Mouse (Mus musculus) liver, embryonic 15.5 days (tissue): ENCODE measurements around the gene Olfr403. TPM values are rescaled to one million over a fixed set of nuclear protein-coding genes. Genes with fewer than 3 reads are reported as not detected.
"Not testable (repeated sequence)": the region's sequence is repeated elsewhere in the genome, so short reads cannot be mapped to it uniquely, and the experiment has no call there.

Experiments used
- ATAC-seq: fragments of 200-750 bp; cut with Nextera tagmentation; 2 replicates; pipeline ENCODE4 v1.8.0; 2017; ENCODE audit warnings: moderate number of reproducible peaks, mild to moderate bottlenecking, moderate library complexity; ENCODE audit not compliant: insufficient read depth
- H3K27ac ChIP-seq: fragments of 300-500 bp; sonication (generic); replicated peaks from 2 replicates; pipeline ENCODE4 v1.5.1; 2015; ENCODE audit warnings: mild to moderate bottlenecking, inconsistent platforms
- H3K27me3 ChIP-seq: fragments of 300-500 bp; sonication (generic); 2 replicates; pipeline ENCODE4 v1.6.1; 2015; ENCODE audit warnings: mild to moderate bottlenecking, inconsistent platforms
- H3K36me3 ChIP-seq: fragments of 300-500 bp; sonication (generic); replicated peaks from 2 replicates; pipeline ENCODE4 v1.6.1; 2015; ENCODE audit warnings: moderate library complexity, mild to moderate bottlenecking, inconsistent platforms
- H3K4me1 ChIP-seq: fragments of 300-500 bp; sonication (generic); replicated peaks from 2 replicates; pipeline ENCODE4 v1.6.1; 2015; ENCODE audit warnings: inconsistent platforms
- H3K4me2 ChIP-seq: fragments of 300-500 bp; sonication (generic); 2 replicates; pipeline ENCODE4 v1.6.1; 2015; ENCODE audit warnings: moderate library complexity, mild to moderate bottlenecking, inconsistent platforms
- H3K4me3 ChIP-seq: fragments of 300-500 bp; sonication (generic); replicated peaks from 2 replicates; pipeline ENCODE4 v1.5.1; 2015; ENCODE audit warnings: mild to moderate bottlenecking, inconsistent platforms
- H3K9ac ChIP-seq: fragments of 300-500 bp; sonication (generic); 2 replicates; pipeline ENCODE4 v1.6.1; 2015; ENCODE audit warnings: moderate library complexity, mild to moderate bottlenecking, inconsistent platforms
- H3K9me3 ChIP-seq: fragments of 300-500 bp; sonication (generic); replicated peaks from 2 replicates; pipeline ENCODE4 v1.6.1; 2016; ENCODE audit warnings: inconsistent platforms
- WGBS: fragments of 180-500 bp; shearing (Covaris S2); methylation state at CpG from one replicate; pipeline ENCODE4 v1.1.7; 2015; ENCODE audit warnings: mixed read lengths; ENCODE audit not compliant: insufficient replicate concordance; 5-methylcytosine and 5-hydroxymethylcytosine counted together
- polyA plus RNA-seq: library from polyadenylated mRNA; unstranded; fragments of >200 nt; fragmentation: Nextera tagmentation; extraction: Ambion mirVana; gene quantifications from 2 replicates; pipeline ENCODE4 v1.2.1, GENCODE M21; 2015

Olfr403 gene
- not detected in 2 replicates for polyA plus RNA-seq

DNA sequence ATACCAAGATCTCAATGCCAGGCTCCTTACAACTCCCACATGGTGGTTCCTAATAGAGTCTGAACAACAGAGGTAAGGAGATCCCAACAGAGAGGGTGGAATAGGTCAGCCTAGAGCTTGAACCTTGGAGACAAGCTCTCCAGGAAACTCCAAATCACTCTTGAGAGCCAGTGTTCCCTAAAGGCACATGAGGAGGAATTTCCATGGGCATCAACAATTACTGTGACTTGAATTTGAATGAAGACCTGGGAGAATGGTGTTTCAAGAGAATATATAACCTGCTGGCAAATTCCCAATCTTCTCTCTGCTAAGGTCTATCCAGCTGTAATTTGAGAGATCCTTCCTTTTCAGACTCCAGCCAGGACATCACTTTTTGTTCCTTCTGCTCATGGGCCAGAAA is at the start of gene Olfr403:
TSS of gene Olfr403 (plus strand) at position 301 of the 400 bp plus-strand sequence.
- H3K36me3 ChIP-seq: no peaks in the 10 kb centered on the region
- no peaks in the 10 kb centered on the region for H3K4me1 ChIP-seq
- H3K9me3 ChIP-seq: no peaks in the 10 kb centered on the region
- H3K4me2 ChIP-seq: no peak within 1 kb of the TSS
- no peak within 1 kb of the TSS for H3K9ac ChIP-seq
- no peak for ATAC-seq
- H3K4me3 ChIP-seq: no peak within 1 kb of the TSS
- H3K27ac ChIP-seq: no peak within 1 kb of the TSS
- no peaks in the 10 kb centered on the region for H3K27me3 ChIP-seq

DNA sequence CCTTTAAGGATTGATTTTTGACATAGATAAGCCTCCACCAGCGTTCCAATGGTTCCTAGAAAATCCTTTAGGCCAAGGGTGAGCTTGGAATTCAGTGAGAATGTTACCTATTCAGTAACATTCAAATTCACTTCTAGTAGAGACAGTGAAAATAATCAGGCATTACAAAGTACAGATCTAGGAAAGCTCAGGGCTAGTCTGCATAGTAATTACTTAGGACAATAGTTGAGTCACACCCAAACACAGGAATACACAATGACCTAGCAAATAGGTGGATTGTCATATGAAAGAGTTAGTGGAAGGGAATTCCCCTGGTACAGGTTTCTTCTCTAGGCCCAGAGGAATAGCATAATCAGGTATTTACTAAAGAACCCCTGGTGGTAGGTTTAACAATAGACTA is 46.0 kb upstream of the Olfr403 start:
- not testable (repeated sequence) for H3K9me3 ChIP-seq, ATAC-seq, H3K36me3 ChIP-seq, H3K9ac ChIP-seq, H3K27me3 ChIP-seq, H3K4me3 ChIP-seq, H3K27ac ChIP-seq, H3K4me2 ChIP-seq, H3K4me1 ChIP-seq
- 4% methylated on average over 1 of the region's 1 CpGs for WGBS

GRCm38 (mm10) chr11:74145866-74146265 is 40.2 kb upstream of the Olfr403 start:
- no peaks in the 10 kb centered on the region for H3K27me3 ChIP-seq
- H3K4me1 ChIP-seq: no peaks in the 10 kb centered on the region
- H3K36me3 ChIP-seq: no peaks in the 10 kb centered on the region
- H3K27ac ChIP-seq: no peak overlapping the region
- no peaks in the 10 kb centered on the region; the same call in 1 of the 2 replicates for H3K9me3 ChIP-seq
- no peak for ATAC-seq
- H3K4me3 ChIP-seq: no peak overlapping the region
- no peak overlapping the region for H3K9ac ChIP-seq
- no peak overlapping the region for H3K4me2 ChIP-seq

DNA sequence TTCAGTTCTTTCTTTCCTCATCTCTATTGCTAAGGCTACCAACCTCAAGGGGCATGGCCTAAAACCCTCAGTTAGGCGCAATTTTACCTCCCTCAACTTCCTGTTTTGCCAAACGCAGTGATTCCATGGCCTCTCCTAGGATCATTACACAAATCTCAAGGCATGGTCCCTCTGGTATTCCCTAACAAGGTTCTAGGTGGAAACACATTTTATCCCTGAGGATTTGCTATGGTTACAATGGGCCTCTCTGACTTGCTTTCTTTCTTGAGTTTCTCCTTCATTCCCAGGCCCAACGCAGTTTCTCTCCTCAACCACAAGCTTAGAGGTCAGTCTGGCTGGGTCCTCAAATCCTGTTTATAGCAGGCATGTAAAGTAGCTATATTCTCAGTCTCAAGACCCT is 32.8 kb upstream of the Olfr403 start, which contains the start of gene Olfr402:
TSS of gene Olfr402 (plus strand) at position 301 of the 400 bp plus-strand sequence.
- Histone ChIP-seq H3K4me2 (no peak within 1 kb of the TSS), H3K4me3 (no peak within 1 kb of the TSS), H3K9me3 (no peaks in the 10 kb centered on the region), H3K4me1 (no peaks in the 10 kb centered on the region), H3K9ac (no peak within 1 kb of the TSS), H3K36me3 (no peaks in the 10 kb centered on the region), H3K27ac (no peak within 1 kb of the TSS), H3K27me3 (no peaks in the 10 kb centered on the region)
- WGBS: 37% methylated on average over 3 of the region's 3 CpGs
- no peak for ATAC-seq

DNA sequence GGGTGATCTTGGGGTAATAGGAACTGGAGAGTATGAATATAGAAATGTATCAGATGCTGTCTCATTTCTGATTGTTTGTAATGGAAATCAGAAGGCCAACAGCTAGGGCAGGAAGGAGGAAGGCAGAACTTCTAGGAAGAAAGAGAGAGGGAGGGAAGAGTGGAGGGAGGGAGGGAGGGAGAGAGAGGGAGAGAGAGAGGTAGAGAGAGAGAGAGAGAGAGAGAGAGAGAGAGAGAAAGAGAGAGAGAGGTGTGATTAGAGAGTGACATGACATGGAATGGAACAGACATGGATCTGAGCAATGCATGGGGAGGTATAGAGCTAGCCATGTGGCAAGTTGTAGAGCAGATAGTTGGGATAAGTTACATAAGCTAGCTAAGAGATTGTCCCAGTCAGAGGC is 17.3 kb upstream of the Olfr403 start:
- ATAC-seq: no peak
- Histone ChIP-seq H3K9ac (no peak overlapping the region), H3K4me1 (no peaks in the 10 kb centered on the region), H3K27me3 (no peaks in the 10 kb centered on the region), H3K27ac (no peak overlapping the region), H3K4me2 (no peak overlapping the region), H3K36me3 (no peaks in the 10 kb centered on the region), H3K9me3 (no peaks in the 10 kb centered on the region), H3K4me3 (no peak overlapping the region)

GRCm38 (mm10) chr11:74183168-74183567 is 2.9 kb upstream of the Olfr403 start:
- 63% methylated on average over 4 of the region's 4 CpGs for WGBS
- Histone ChIP-seq H3K36me3 (no peaks in the 10 kb centered on the region), H3K4me3 (no peak overlapping the region), H3K9me3 (no peaks in the 10 kb centered on the region), H3K4me2 (no peak overlapping the region), H3K27ac (no peak overlapping the region), H3K4me1 (no peaks in the 10 kb centered on the region), H3K9ac (no peak overlapping the region), H3K27me3 (no peaks in the 10 kb centered on the region)
- ATAC-seq: no peak

- 58% methylated on average over 4 of the region's 4 CpGs for WGBS
- no peak overlapping the region for H3K4me3 ChIP-seq
- H3K9ac ChIP-seq: no peak overlapping the region
Measured at GRCm38 (mm10) chr11:74183745-74184144, 2.3 kb upstream of the Olfr403 start.

GRCm38 (mm10) chr11:74211279-74211678 is 25.2 kb downstream of the Olfr403 start, which contains the start of gene Olfr43:
Gene Olfr43, minus strand, starts transcription at chr11:74211379.
- 31% methylated on average over 1 of the region's 1 CpGs for WGBS
- no peaks in the 10 kb centered on the region for H3K27me3 ChIP-seq
- no peaks in the 10 kb centered on the region for H3K9me3 ChIP-seq
- no peak for ATAC-seq
- no peak within 1 kb of the TSS for H3K4me2 ChIP-seq
- H3K4me1 ChIP-seq: no peaks in the 10 kb centered on the region
- no peak within 1 kb of the TSS for H3K27ac ChIP-seq
- no peak within 1 kb of the TSS for H3K9ac ChIP-seq
- H3K4me3 ChIP-seq: no peak within 1 kb of the TSS
- no peaks in the 10 kb centered on the region for H3K36me3 ChIP-seq

More at GRCm38 (mm10) chr11:74183745-74184144, 2.3 kb upstream of the Olfr403 start:
- Histone ChIP-seq H3K36me3 (no peaks in the 10 kb centered on the region), H3K4me1 (no peaks in the 10 kb centered on the region), H3K4me2 (no peak overlapping the region), H3K9me3 (no peaks in the 10 kb centered on the region), H3K27me3 (no peaks in the 10 kb centered on the region), H3K27ac (no peak overlapping the region)
- no peak for ATAC-seq

GRCm38 (mm10) chr11:74241201-74241600 is 55.2 kb downstream of the Olfr403 start:
- H3K9me3 ChIP-seq: no peaks in the 10 kb centered on the region
- no peak overlapping the region for H3K27ac ChIP-seq
- no peak overlapping the region for H3K4me2 ChIP-seq
- no peaks in the 10 kb centered on the region for H3K4me1 ChIP-seq
- no peak overlapping the region for H3K4me3 ChIP-seq
- H3K36me3 ChIP-seq: no peaks in the 10 kb centered on the region
- no peaks in the 10 kb centered on the region for H3K27me3 ChIP-seq
- no peak overlapping the region for H3K9ac ChIP-seq
- 65% methylated on average over 3 of the region's 3 CpGs for WGBS
- no peak for ATAC-seq

Other genes starting within 250 kb of the Olfr403 start
- gene Olfr23, start 249.6 kb upstream of the Olfr403 start, polyA plus RNA-seq: not detected in 2 replicates
- gene Olfr397, start 225.4 kb upstream of the Olfr403 start, polyA plus RNA-seq: not detected in 2 replicates
- not detected in 2 replicates for gene Olfr398, start 195.8 kb upstream of the Olfr403 start, polyA plus RNA-seq
- gene Olfr139, start 129.7 kb upstream of the Olfr403 start, polyA plus RNA-seq: not detected in 2 replicates
- not detected in 2 replicates for gene Olfr399, start 129.6 kb upstream of the Olfr403 start, polyA plus RNA-seq
- gene Zfp616, start 116.3 kb upstream of the Olfr403 start, polyA plus RNA-seq: not detected in 2 replicates
- not detected in 2 replicates for gene Olfr401, start 72.5 kb upstream of the Olfr403 start, polyA plus RNA-seq
- not detected in 2 replicates for gene Olfr402, start 32.7 kb upstream of the Olfr403 start, polyA plus RNA-seq
- gene Olfr43, start 25.1 kb downstream of the Olfr403 start, polyA plus RNA-seq: not detected in 2 replicates
- not detected in 2 replicates for gene Olfr406, start 73.6 kb downstream of the Olfr403 start, polyA plus RNA-seq
- gene Olfr59, start 97.5 kb downstream of the Olfr403 start, polyA plus RNA-seq: not detected in 2 replicates
- not detected in 2 replicates for gene Olfr410, start 151.8 kb downstream of the Olfr403 start, polyA plus RNA-seq
- not detected in 2 replicates for gene Olfr411, start 166.4 kb downstream of the Olfr403 start, polyA plus RNA-seq
- not detected in 2 replicates for gene Olfr412, start 175.8 kb downstream of the Olfr403 start, polyA plus RNA-seq